Mouse (Mus musculus): ENCODE results near the gene Ppp1r12b. TPM values are rescaled to one million over a fixed set of nuclear protein-coding genes. Genes with fewer than 3 reads are reported as not detected.

Ppp1r12b gene
- polyA plus RNA-seq, 1 experiment from 2014 or later, result 4.8 TPM

GRCm38 (mm10) chr1:134936335-134936734 is 19.4 kb downstream of the Ppp1r12b start:
- no peak overlapping the region for H3K4me2 ChIP-seq
- H3K4me3 ChIP-seq, result no peak overlapping the region
- H3K9ac ChIP-seq, result no peak overlapping the region
- no peaks in the 10 kb centered on the region for H3K9me3 ChIP-seq (replicated peaks)
- peaks cover 19% of the 10 kb centered on the region for H3K4me1 ChIP-seq
- WGBS (ENCODE audit: insufficient replicate concordance), result 78% methylated on average over 6 of the region's 6 CpGs
- H3K27me3 ChIP-seq (replicated peaks), result no peaks in the 10 kb centered on the region
- ATAC-seq, result no peak
- H3K36me3 ChIP-seq, result no peaks in the 10 kb centered on the region
- H3K27ac ChIP-seq, result no peak overlapping the region

GRCm38 (mm10) chr1:134932431-134932830 is 23.3 kb downstream of the Ppp1r12b start:
- no peaks in the 10 kb centered on the region for H3K36me3 ChIP-seq
- H3K27me3 ChIP-seq (replicated peaks), result no peaks in the 10 kb centered on the region
- no peak overlapping the region for H3K4me3 ChIP-seq
- H3K4me2 ChIP-seq, result no peak overlapping the region
- no peak overlapping the region for H3K9ac ChIP-seq
- 65% methylated on average over 7 of the region's 7 CpGs for WGBS (ENCODE audit: insufficient replicate concordance)
- H3K27ac ChIP-seq, result no peak overlapping the region
- H3K9me3 ChIP-seq (replicated peaks), result no peaks in the 10 kb centered on the region
- no peaks in the 10 kb centered on the region for H3K4me1 ChIP-seq
- ATAC-seq, result no peak

- Histone ChIP-seq H3K36me3 (no peaks in the 10 kb centered on the region), H3K4me1 (peaks cover 9% of the 10 kb centered on the region), H3K27ac (no peak overlapping the region), H3K9ac (no peak overlapping the region), H3K4me2 (no peak overlapping the region), H3K27me3 (replicated peaks) (no peaks in the 10 kb centered on the region), H3K4me3 (no peak overlapping the region), H3K9me3 (replicated peaks) (no peaks in the 10 kb centered on the region)
- no peak for ATAC-seq
- 71% methylated on average over 6 of the region's 6 CpGs for WGBS (ENCODE audit: insufficient replicate concordance)
These were observed 36.7 kb downstream of the Ppp1r12b start for GRCm38 (mm10) chr1:134919010-134919409.

GRCm38 (mm10) chr1:134915421-134915820 is 40.3 kb downstream of the Ppp1r12b start:
- Histone ChIP-seq H3K27ac (no peak overlapping the region), H3K4me3 (no peak overlapping the region), H3K4me2 (no peak overlapping the region), H3K9ac (no peak overlapping the region), H3K36me3 (no peaks in the 10 kb centered on the region), H3K4me1 (no peaks in the 10 kb centered on the region), H3K9me3 (replicated peaks) (no peaks in the 10 kb centered on the region), H3K27me3 (replicated peaks) (no peaks in the 10 kb centered on the region)
- no peak for ATAC-seq
- WGBS (ENCODE audit: insufficient replicate concordance), result 72% methylated on average over 4 of the region's 4 CpGs

GRCm38 (mm10) chr1:134913535-134913934 is 42.2 kb downstream of the Ppp1r12b start:
- ATAC-seq, result no peak
- H3K4me3 ChIP-seq, result no peak overlapping the region
- H3K27ac ChIP-seq, result no peak overlapping the region
- H3K27me3 ChIP-seq (replicated peaks), result no peaks in the 10 kb centered on the region
- H3K4me2 ChIP-seq, result no peak overlapping the region
- H3K9me3 ChIP-seq (replicated peaks), result no peaks in the 10 kb centered on the region
- 87% methylated on average over 4 of the region's 4 CpGs for WGBS (ENCODE audit: insufficient replicate concordance)
- H3K9ac ChIP-seq, result no peak overlapping the region
- H3K4me1 ChIP-seq, result no peaks in the 10 kb centered on the region
- no peaks in the 10 kb centered on the region for H3K36me3 ChIP-seq

GRCm38 (mm10) chr1:134911892-134912291 is 43.9 kb downstream of the Ppp1r12b start:
- ATAC-seq, result no peak
- Histone ChIP-seq H3K4me1 (no peaks in the 10 kb centered on the region), H3K4me2 (no peak overlapping the region), H3K36me3 (no peaks in the 10 kb centered on the region), H3K27me3 (replicated peaks) (no peaks in the 10 kb centered on the region), H3K9me3 (replicated peaks) (no peaks in the 10 kb centered on the region), H3K4me3 (no peak overlapping the region), H3K27ac (no peak overlapping the region), H3K9ac (no peak overlapping the region)
- WGBS (ENCODE audit: insufficient replicate concordance), result 73% methylated on average over 4 of the region's 4 CpGs

GRCm38 (mm10) chr1:134910037-134910436 is 45.7 kb downstream of the Ppp1r12b start:
- H3K27me3 ChIP-seq (replicated peaks), result no peaks in the 10 kb centered on the region
- 42% methylated on average over 3 of the region's 3 CpGs for WGBS (ENCODE audit: insufficient replicate concordance)
- H3K4me3 ChIP-seq, result no peak overlapping the region
- no peak for ATAC-seq
- no peaks in the 10 kb centered on the region for H3K9me3 ChIP-seq (replicated peaks)
- no peak overlapping the region for H3K9ac ChIP-seq
- H3K27ac ChIP-seq, result no peak overlapping the region
- H3K4me2 ChIP-seq, result no peak overlapping the region
- no peaks in the 10 kb centered on the region for H3K4me1 ChIP-seq
- H3K36me3 ChIP-seq, result no peaks in the 10 kb centered on the region

- WGBS (ENCODE audit: insufficient replicate concordance), result 73% methylated on average over 9 of the region's 9 CpGs
These were observed 46.3 kb downstream of the Ppp1r12b start for GRCm38 (mm10) chr1:134909442-134909841.

GRCm38 (mm10) chr1:134902051-134902619 is 53.6 kb downstream of the Ppp1r12b start:
- Histone ChIP-seq H3K4me2 (no peak overlapping the region), H3K27me3 (replicated peaks) (no peaks in the 10 kb centered on the region), H3K9ac (0 out of 2 replicates have a peak overlapping the region, but pooled peaks have one; percentile 4), H3K27ac (no peak overlapping the region), H3K9me3 (replicated peaks) (no peaks in the 10 kb centered on the region), H3K4me1 (peaks cover 8% of the 10 kb centered on the region; the same call in 1 of the 2 replicates), H3K4me3 (no peak overlapping the region), H3K36me3 (no peaks in the 10 kb centered on the region)
- ATAC-seq, result no peak
- 22% methylated on average over 3 of the region's 3 CpGs for WGBS (ENCODE audit: insufficient replicate concordance)

More at GRCm38 (mm10) chr1:134909442-134909841, 46.3 kb downstream of the Ppp1r12b start:
- H3K4me3 ChIP-seq, result no peak overlapping the region
- no peak overlapping the region for H3K27ac ChIP-seq
- H3K4me2 ChIP-seq, result no peak overlapping the region
- no peak overlapping the region for H3K9ac ChIP-seq
- H3K9me3 ChIP-seq (replicated peaks), result no peaks in the 10 kb centered on the region
- no peak for ATAC-seq
- H3K36me3 ChIP-seq, result no peaks in the 10 kb centered on the region
- H3K4me1 ChIP-seq, result no peaks in the 10 kb centered on the region
- no peaks in the 10 kb centered on the region for H3K27me3 ChIP-seq (replicated peaks)

- no peak overlapping the region for H3K27ac ChIP-seq
These were observed 59.7 kb downstream of the Ppp1r12b start for GRCm38 (mm10) chr1:134896008-134896407.

GRCm38 (mm10) chr1:134894803-134895202 is 60.9 kb downstream of the Ppp1r12b start:
- no peaks in the 10 kb centered on the region for H3K4me1 ChIP-seq
- WGBS (ENCODE audit: insufficient replicate concordance), result 75% methylated on average over 3 of the region's 3 CpGs
- H3K9ac ChIP-seq, result no peak overlapping the region
- no peak overlapping the region for H3K4me2 ChIP-seq
- H3K9me3 ChIP-seq (replicated peaks), result no peaks in the 10 kb centered on the region
- no peak for ATAC-seq
- H3K27me3 ChIP-seq (replicated peaks), result no peaks in the 10 kb centered on the region
- H3K36me3 ChIP-seq, result peaks cover 38% of the 10 kb centered on the region
- no peak overlapping the region for H3K27ac ChIP-seq
- H3K4me3 ChIP-seq, result no peak overlapping the region

More at GRCm38 (mm10) chr1:134896008-134896407, 59.7 kb downstream of the Ppp1r12b start:
- H3K9me3 ChIP-seq (replicated peaks), result no peaks in the 10 kb centered on the region
- no peaks in the 10 kb centered on the region for H3K27me3 ChIP-seq (replicated peaks)
- no peak overlapping the region for H3K9ac ChIP-seq
- no peak overlapping the region for H3K4me2 ChIP-seq
- no peak for ATAC-seq
- no peak overlapping the region for H3K4me3 ChIP-seq
- H3K36me3 ChIP-seq, result peaks cover 32% of the 10 kb centered on the region
- H3K4me1 ChIP-seq, result no peaks in the 10 kb centered on the region
- 71% methylated on average over 6 of the region's 6 CpGs for WGBS (ENCODE audit: insufficient replicate concordance)

- WGBS (ENCODE audit: insufficient replicate concordance), result 82% methylated on average over 5 of the region's 5 CpGs
- Histone ChIP-seq H3K27me3 (replicated peaks) (no peaks in the 10 kb centered on the region), H3K36me3 (peaks cover 47% of the 10 kb centered on the region), H3K4me2 (no peak overlapping the region), H3K27ac (no peak overlapping the region), H3K4me1 (no peaks in the 10 kb centered on the region), H3K9me3 (replicated peaks) (no peaks in the 10 kb centered on the region), H3K9ac (no peak overlapping the region), H3K4me3 (no peak overlapping the region)
- no peak for ATAC-seq
These were observed 63.8 kb downstream of the Ppp1r12b start for GRCm38 (mm10) chr1:134891916-134892315.

GRCm38 (mm10) chr1:134889629-134890028 is 66.1 kb downstream of the Ppp1r12b start:
- Histone ChIP-seq H3K9ac (no peak overlapping the region), H3K4me2 (no peak overlapping the region), H3K9me3 (replicated peaks) (no peaks in the 10 kb centered on the region), H3K4me3 (no peak overlapping the region), H3K4me1 (no peaks in the 10 kb centered on the region), H3K27me3 (replicated peaks) (no peaks in the 10 kb centered on the region), H3K27ac (no peak overlapping the region), H3K36me3 (peaks cover 39% of the 10 kb centered on the region)
- 87% methylated on average over 6 of the region's 6 CpGs for WGBS (ENCODE audit: insufficient replicate concordance)
- ATAC-seq, result no peak
